Mouse (Mus musculus) embryonic stem cell, embryonic (primary cell): ENCODE results near the gene Atg4d.

Experiments used
- CTCF ChIA-PET, 4 experiments: fragments of 300-600 bp in 2 of 4; fragments of 350-600 bp in 2 of 4; sonication (Branson Sonifier 250); formaldehyde crosslinking; loops; one replicate each; lab custom pipeline; 2022; ENCODE audit warnings: inconsistent platforms in 2 of 4; lab: Charles Lee
- POLR2A ChIA-PET, 4 experiments: fragments of 300-600 bp in 2 of 4; fragments of 350-600 bp in 2 of 4; sonication (Branson Sonifier 250); formaldehyde crosslinking; loops; one replicate each; lab custom pipeline; 2022; ENCODE audit warnings: antibody characterized with exemption in 4 of 4, inconsistent platforms in 1 of 4; lab: Charles Lee

Atg4d gene

DNA sequence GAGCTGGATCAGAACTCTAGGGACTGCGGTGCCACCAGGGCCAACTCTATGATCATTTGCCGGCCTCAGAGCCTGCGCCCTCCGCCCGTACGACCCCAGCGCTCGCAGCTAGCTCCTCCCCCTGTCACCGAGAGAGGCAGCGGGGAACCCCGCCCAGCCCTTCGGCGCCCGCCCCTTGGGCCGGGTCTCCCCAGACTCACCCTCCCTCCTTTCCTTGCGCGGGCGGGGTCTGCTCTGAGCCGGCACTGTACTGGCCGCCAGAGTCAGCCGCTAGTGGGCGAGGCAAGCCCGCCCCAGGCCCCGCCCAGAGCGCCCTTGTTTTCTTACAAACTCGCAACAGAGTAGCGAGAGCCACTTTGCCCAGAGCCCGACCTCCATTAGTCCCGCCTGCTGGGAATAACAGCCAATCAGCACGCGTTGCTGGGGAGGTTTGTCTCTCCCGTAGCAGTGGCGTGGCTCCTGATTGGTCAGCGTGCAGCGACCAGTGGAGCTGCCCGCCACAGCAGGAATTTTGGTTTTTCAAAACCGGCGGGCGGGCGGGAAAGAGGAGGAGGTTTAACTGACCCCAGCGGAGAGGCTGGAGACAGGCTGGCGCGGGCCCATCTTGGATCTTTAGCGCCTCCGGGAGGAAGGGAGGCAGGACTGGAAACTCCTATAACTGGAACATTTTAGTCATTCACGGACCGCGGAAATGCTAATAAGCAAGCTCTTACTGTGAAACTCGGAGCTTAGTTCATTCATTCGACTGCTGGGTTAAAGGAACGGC lies 26.1 kb downstream of the Atg4d start, which contains the start of gene Cdkn2d:
Cdkn2d (minus strand) TSS at position 386 of the 766 bp plus-strand sequence.
- POLR2A ChIA-PET, result interaction anchor here (0.5 to 4.1 kb wide), 124 partner anchors 8 to 794 kb away, joined by 3 to 47 read pairs (median 5); partner anchors contain the start of genes Ap1m2 (in 3 of the 4), Atg4d (in 3 of the 4), Tmed1 (in 3 of the 4) and Keap1 (in 2 of the 4)
- CTCF ChIA-PET, result interaction anchor here (0.6 to 2.3 kb wide), 38 partner anchors 8 to 552 kb away, joined by 3 to 15 read pairs (median 4); partner anchors contain the start of genes Atg4d (in 1 of the 4), Carm1 (in 1 of the 4), Icam4 (in 1 of the 4) and Slc44a2 (in 1 of the 4)

- POLR2A ChIA-PET, result interaction anchor here (0.6 to 4.1 kb wide), 89 partner anchors 8 to 794 kb away, joined by 3 to 47 read pairs (median 5); partner anchors contain the start of genes Ap1m2 (in 3 of the 4), Tmed1 (in 3 of the 4), Atg4d (in 2 of the 4) and Keap1 (in 2 of the 4)
Measured at GRCm38 (mm10) chr9:21291868-21292267, 26.8 kb downstream of the Atg4d start.

GRCm38 (mm10) chr9:21292271-21292670 lies 27.2 kb downstream of the Atg4d start:
- POLR2A ChIA-PET, result interaction anchor here in 3 of 4 experiments (0.6 to 4.1 kb wide), 18 partner anchors 9 to 477 kb away, joined by 3 to 47 read pairs (median 6); partner anchors contain the start of genes Ap1m2 (in 2 of the 3), Atg4d (in 1 of the 3) and Carm1 (in 1 of the 3)
- CTCF ChIA-PET, result interaction anchor here in 3 of 4 experiments (0.6 to 2.3 kb wide), 9 partner anchors 20 to 376 kb away, joined by 3 to 9 read pairs (median 6); partner anchors contain the start of gene Ap1m2 (in 1 of the 3)

More at GRCm38 (mm10) chr9:21291868-21292267, 26.8 kb downstream of the Atg4d start:
- CTCF ChIA-PET, result interaction anchor here in 3 of 4 experiments (0.6 to 2.3 kb wide), 22 partner anchors 19 to 262 kb away, joined by 3 to 15 read pairs (median 6); partner anchors contain the start of genes Atg4d (in 1 of the 3), Carm1 (in 1 of the 3), Icam4 (in 1 of the 3) and Slc44a2 (in 1 of the 3)

- POLR2A ChIA-PET, result interaction anchor here in 3 of 4 experiments (0.6 to 1.9 kb wide), 11 partner anchors 8 to 207 kb away, joined by 3 to 6 read pairs (median 3); partner anchors contain the start of genes Ap1m2 (in 1 of the 3), Cdkn2d (in 1 of the 3), Gm38431 (in 1 of the 3) and Kri1 (in 1 of the 3)
- CTCF ChIA-PET, result interaction anchor here in 3 of 4 experiments (0.6 to 1.1 kb wide), 4 partner anchors 9 to 58 kb away, joined by 3 to 6 read pairs (median 3); no protein-coding TSS in a partner anchor
Measured at GRCm38 (mm10) chr9:21299014-21299413, 33.9 kb downstream of the Atg4d start.

DNA sequence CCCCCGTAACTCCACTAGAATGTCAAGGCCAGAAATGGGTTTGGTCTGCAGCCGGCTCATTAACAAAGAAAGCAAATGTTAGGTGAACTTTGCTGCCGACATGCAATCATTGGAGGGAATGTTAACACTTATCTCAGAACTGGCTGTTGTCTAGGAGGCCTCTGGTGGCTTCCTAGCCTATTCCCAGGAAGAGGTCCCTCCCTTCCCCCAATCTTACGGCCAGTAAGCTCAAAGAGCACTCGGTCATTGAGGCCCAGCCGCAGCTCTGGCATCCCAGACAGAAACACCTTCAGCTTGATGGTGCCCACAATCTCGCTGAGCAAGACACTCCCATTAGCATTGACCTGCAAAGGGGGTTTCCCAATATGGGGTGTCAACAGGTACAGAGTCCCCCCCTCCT lies 40.0 kb downstream of the Atg4d start:
- ChIA-PET POLR2A (interaction anchor here in 1 of 4 experiments (0.8 to 1.5 kb wide), 3 partner anchors 10 to 46 kb away, joined by 3 to 5 read pairs (median 3); no protein-coding TSS in a partner anchor), CTCF (interaction anchor here in 1 of 4 experiments (1.1 kb wide), 1 partner anchor 52 kb away, joined by 3 read pairs; no protein-coding TSS in a partner anchor)

DNA sequence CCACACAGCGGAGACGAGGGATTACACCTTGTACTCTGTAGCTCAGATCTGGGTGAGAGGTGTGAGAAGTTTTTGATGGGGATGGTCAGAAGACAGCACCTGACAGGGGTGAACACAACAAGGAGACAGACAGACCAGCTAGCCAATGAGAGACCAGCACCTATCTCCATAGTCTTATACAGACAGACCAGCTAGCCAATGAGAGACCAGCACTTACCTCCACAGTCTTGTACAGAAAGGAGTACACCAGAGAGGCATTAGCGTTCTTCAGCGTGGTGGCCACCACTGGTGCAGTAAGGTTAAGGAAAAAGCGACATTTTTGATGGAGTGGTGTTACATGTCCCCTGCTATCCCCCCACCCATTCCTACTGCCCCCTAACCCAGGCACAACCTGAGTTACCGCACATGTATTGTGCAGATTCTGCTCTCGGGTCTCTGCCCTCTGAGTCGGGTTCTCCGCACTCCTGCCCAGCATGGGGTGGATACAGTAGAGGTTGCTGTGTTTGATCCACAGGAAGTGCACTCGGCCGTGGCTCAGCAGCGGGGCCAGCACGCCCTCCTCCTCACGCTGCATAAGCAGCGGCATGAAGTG lies 44.2 kb downstream of the Atg4d start:
- POLR2A ChIA-PET, result interaction anchor here in 3 of 4 experiments (0.6 to 6.4 kb wide), 12 partner anchors 12 to 181 kb away, joined by 3 to 47 read pairs (median 4); partner anchors contain the start of gene Cdkn2d (in 3 of the 3)
- CTCF ChIA-PET, result interaction anchor here (0.5 to 3.4 kb wide), 13 partner anchors 10 to 505 kb away, joined by 3 to 14 read pairs (median 4); partner anchors contain the start of genes Atg4d (in 1 of the 4) and Cdkn2d (in 1 of the 4)

DNA sequence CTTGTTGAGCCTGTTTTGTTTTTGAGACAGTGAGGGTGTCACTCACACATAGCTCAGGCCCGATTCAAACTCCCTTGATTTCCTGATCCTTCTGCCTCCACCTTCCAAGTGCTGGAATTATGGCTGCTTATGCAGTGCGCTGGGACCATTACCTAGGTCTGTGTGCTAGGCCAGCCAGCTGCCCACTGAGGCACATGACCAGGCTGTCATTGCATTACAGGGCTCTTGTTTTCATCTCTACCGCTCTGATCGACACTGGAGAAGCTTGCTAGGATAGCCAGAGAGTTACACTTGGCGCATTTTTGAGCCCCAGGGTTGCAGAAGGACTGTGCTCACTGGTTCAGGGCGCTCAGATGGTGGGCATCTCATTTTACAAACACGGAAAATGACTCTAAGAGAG lies 46.6 kb downstream of the Atg4d start:
- POLR2A ChIA-PET, result interaction anchor here in 3 of 4 experiments (0.5 to 6.4 kb wide), 23 partner anchors 9 to 595 kb away, joined by 3 to 47 read pairs (median 4); partner anchors contain the start of genes Cdkn2d (in 3 of the 3), Atg4d (in 1 of the 3), Carm1 (in 1 of the 3) and Kri1 (in 1 of the 3)

DNA sequence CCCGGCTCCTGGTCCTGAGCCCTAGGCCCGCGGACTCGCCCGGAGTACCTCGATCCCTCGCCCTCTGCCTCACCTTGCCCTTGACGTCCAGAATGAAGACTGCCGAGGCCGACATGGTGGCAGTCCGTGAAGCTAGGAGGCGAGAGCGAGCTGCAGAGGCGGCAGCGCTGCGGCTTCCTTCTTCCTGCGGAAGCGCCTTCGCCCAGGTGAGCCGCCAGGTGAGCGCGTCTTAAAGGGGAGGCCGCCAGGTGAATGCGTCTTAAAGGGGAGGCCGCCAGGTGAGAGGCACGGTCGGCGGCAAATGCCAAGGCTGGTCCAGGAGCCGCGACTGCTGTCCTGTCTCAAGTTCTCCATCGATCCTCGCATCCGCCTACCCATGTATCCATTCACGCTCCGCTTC lies 47.0 kb downstream of the Atg4d start, which contains the start of gene Ap1m2:
Ap1m2 (minus strand) TSS at position 204 of the 400 bp plus-strand sequence.
- ChIA-PET POLR2A (interaction anchor here in 3 of 4 experiments (0.6 to 6.4 kb wide), 20 partner anchors 9 to 775 kb away, joined by 3 to 47 read pairs (median 4); partner anchors contain the start of genes Cdkn2d (in 3 of the 3), Atg4d (in 1 of the 3) and Slc44a2 (in 1 of the 3)), CTCF (interaction anchor here in 3 of 4 experiments (0.6 to 7.1 kb wide), 13 partner anchors 18 to 176 kb away, joined by 3 to 96 read pairs (median 6); no protein-coding TSS in a partner anchor)

More for the DNA sequence above, 46.6 kb downstream of the Atg4d start:
- CTCF ChIA-PET, result interaction anchor here in 3 of 4 experiments (0.6 to 7.1 kb wide), 16 partner anchors 19 to 121 kb away, joined by 3 to 96 read pairs (median 4); partner anchors contain the start of gene Cdkn2d (in 2 of the 3)

- CTCF ChIA-PET, result interaction anchor here (0.5 to 7.1 kb wide), 61 partner anchors 8 to 735 kb away, joined by 3 to 96 read pairs (median 4); partner anchors contain the start of genes Cdkn2d (in 2 of the 4), Atg4d (in 1 of the 4), Eif3g (in 1 of the 4) and Kri1 (in 1 of the 4)
Measured at GRCm38 (mm10) chr9:21313394-21313793, 48.3 kb downstream of the Atg4d start.

GRCm38 (mm10) chr9:21314367-21315140 lies 49.5 kb downstream of the Atg4d start:
- CTCF ChIA-PET, result interaction anchor here (0.5 to 7.1 kb wide), 21 partner anchors 16 to 454 kb away, joined by 3 to 96 read pairs (median 5); partner anchors contain the start of gene Eif3g (in 1 of the 4)
- POLR2A ChIA-PET, result interaction anchor here (0.6 to 3.6 kb wide), 28 partner anchors 16 to 231 kb away, joined by 3 to 15 read pairs (median 4); partner anchors contain the start of genes Cdkn2d (in 2 of the 4), Atg4d (in 1 of the 4), Dnm2 (in 1 of the 4) and Tmed1 (in 1 of the 4)

More at GRCm38 (mm10) chr9:21313394-21313793, 48.3 kb downstream of the Atg4d start:
- POLR2A ChIA-PET, result interaction anchor here in 3 of 4 experiments (0.6 to 3.1 kb wide), 22 partner anchors 15 to 233 kb away, joined by 3 to 11 read pairs (median 3); partner anchors contain the start of genes Gm38431 (in 1 of the 3), Raver1 (in 1 of the 3) and Tmed1 (in 1 of the 3)

DNA sequence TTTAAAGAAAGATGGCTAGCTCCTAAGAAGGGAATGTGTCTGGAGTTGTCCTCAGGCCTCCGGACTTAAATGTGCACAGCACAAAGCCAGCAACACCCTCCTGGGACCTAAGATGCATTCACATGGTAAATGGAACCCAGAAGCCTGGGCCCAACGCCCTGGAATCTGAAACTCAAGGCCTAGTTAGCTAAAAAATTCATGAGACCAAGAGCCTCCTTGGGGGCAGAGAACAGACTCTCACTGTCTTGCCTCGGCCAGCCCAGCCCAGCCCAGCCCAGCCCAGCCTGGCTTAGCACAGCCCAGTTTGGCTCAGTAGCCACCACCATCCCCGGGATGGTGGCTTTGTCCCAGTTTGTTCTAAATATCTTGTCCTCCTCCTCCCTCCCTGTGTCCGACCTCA lies 50.3 kb downstream of the Atg4d start:
- POLR2A ChIA-PET, result interaction anchor here in 2 of 4 experiments (0.7 to 3.6 kb wide), 22 partner anchors 15 to 339 kb away, joined by 3 to 15 read pairs (median 4); partner anchors contain the start of genes Cdkn2d (in 2 of the 2), Atg4d (in 1 of the 2) and Tmed1 (in 1 of the 2)

GRCm38 (mm10) chr9:21316696-21317095 lies 51.6 kb downstream of the Atg4d start:
- POLR2A ChIA-PET, result interaction anchor here in 2 of 4 experiments (1.1 to 3.6 kb wide), 5 partner anchors 13 to 104 kb away, joined by 3 to 15 read pairs (median 4); partner anchors contain the start of gene Cdkn2d (in 1 of the 2)
- CTCF ChIA-PET, result interaction anchor here in 1 of 4 experiments (1.0 to 7.1 kb wide), 2 partner anchors 21 to 41 kb away, joined by 3 to 96 read pairs; no protein-coding TSS in a partner anchor

More for the DNA sequence above, 50.3 kb downstream of the Atg4d start:
- CTCF ChIA-PET, result interaction anchor here (0.5 to 7.1 kb wide), 8 partner anchors 15 to 51 kb away, joined by 3 to 96 read pairs (median 5); no protein-coding TSS in a partner anchor

- ChIA-PET POLR2A (interaction anchor here in 2 of 4 experiments (0.5 to 1.1 kb wide), 4 partner anchors 16 to 281 kb away, joined by 3 to 6 read pairs (median 6); no protein-coding TSS in a partner anchor), CTCF (interaction anchor here in 3 of 4 experiments (0.5 to 0.8 kb wide), 5 partner anchors 9 to 623 kb away, joined by 3 to 6 read pairs (median 6); no protein-coding TSS in a partner anchor)
Measured at GRCm38 (mm10) chr9:21318792-21319191, 53.7 kb downstream of the Atg4d start.

GRCm38 (mm10) chr9:21319503-21319902 lies 54.4 kb downstream of the Atg4d start:
- CTCF ChIA-PET, result interaction anchor here in 1 of 4 experiments (0.6 to 1.7 kb wide), 2 partner anchors 14 to 37 kb away, joined by 3 to 13 read pairs; no protein-coding TSS in a partner anchor
- POLR2A ChIA-PET, result interaction anchor here in 3 of 4 experiments (0.7 to 2.8 kb wide), 7 partner anchors 8 to 441 kb away, joined by 3 to 13 read pairs (median 5); partner anchors contain the start of genes Ap1m2 (in 1 of the 3) and Cdkn2d (in 1 of the 3)
